Mouse (Mus musculus) MEL (cell line): ENCODE measurements at regions not wholly inside any gene's neighbourhood (a gene's known extent, or its start where the extent isn't known, plus 50 kb on each side); places are given as distances from the start of the nearest gene placed in this dataset.
"Not testable (repeated sequence)": the region's sequence is repeated elsewhere in the genome, so short reads cannot be mapped to it uniquely, and the experiment has no call there.

Experiments
- DNase-seq: peaks from one replicate; pipeline ENCODE4 v3.0.0; 2011; ENCODE audit warnings: low read depth, low spot score
- H3K27ac ChIP-seq: 2 replicates; pipeline ENCODE4 v1.5.1; 2012; ENCODE audit warnings: low read depth, mild to moderate bottlenecking, control low read depth, low read length, moderate library complexity; ENCODE audit not compliant: control insufficient read depth
- H3K27me3 ChIP-seq, 2 experiments: fragments of 150-350 bp in 1 of 2; sonication (generic) in 1 of 2; 2 replicates each; pipeline ENCODE4 v1.6.1; 2012; ENCODE audit warnings: low read length in 2 of 2, mild to moderate bottlenecking in 2 of 2, improper control_type of control experiment in 1 of 2, moderate library complexity in 1 of 2; ENCODE audit not compliant: insufficient read depth in 2 of 2, control insufficient read depth in 1 of 2
- H3K36me3 ChIP-seq, 2 experiments: 2 replicates each; pipeline ENCODE4 v1.6.1; 2012 to 2014; ENCODE audit warnings: low read length in 2 of 2, improper control_type of control experiment in 1 of 2, inconsistent platforms in 1 of 2, mild to moderate bottlenecking in 1 of 2; ENCODE audit not compliant: insufficient read depth in 2 of 2, control insufficient read depth in 1 of 2
- H3K4me1 ChIP-seq, 2 experiments: fragments of 150-350 bp in 1 of 2; sonication (generic) in 1 of 2; 2 replicates each; pipeline ENCODE4 v1.6.1; 2012; ENCODE audit warnings: low read length in 2 of 2, improper control_type of control experiment in 1 of 2, mild to moderate bottlenecking in 1 of 2; ENCODE audit not compliant: insufficient read depth in 2 of 2, control insufficient read depth in 1 of 2
- H3K4me3 ChIP-seq, 2 experiments: fragments of 150-350 bp in 1 of 2; sonication (generic) in 1 of 2; 2 replicates each; pipeline ENCODE4 v1.5.1; 2012; ENCODE audit warnings: low read depth in 2 of 2, low read length in 2 of 2, mild to moderate bottlenecking in 2 of 2, moderate library complexity in 2 of 2, control low read depth in 1 of 2, improper control_type of control experiment in 1 of 2; ENCODE audit not compliant: control insufficient read depth in 1 of 2, insufficient read depth in 1 of 2
- H3K79me2 ChIP-seq: 2 replicates; pipeline ENCODE4 v1.6.1; 2012; ENCODE audit warnings: mild to moderate bottlenecking, low read length, moderate library complexity; ENCODE audit not compliant: control insufficient read depth, poor library complexity, insufficient read depth
- H3K9ac ChIP-seq: 2 replicates; pipeline ENCODE4 v1.6.1; 2012; ENCODE audit warnings: low read depth, mild to moderate bottlenecking, control low read depth, low read length, moderate library complexity; ENCODE audit not compliant: control insufficient read depth, poor library complexity, severe bottlenecking
- H3K9me3 ChIP-seq: fragments of 150-350 bp; sonication (generic); replicated peaks from 2 replicates; pipeline ENCODE4 v1.6.1; 2012; ENCODE audit warnings: mild to moderate bottlenecking, low read length, improper control_type of control experiment, moderate library complexity; ENCODE audit not compliant: insufficient read depth
- GATA1 ChIP-seq: IDR thresholded peaks from 2 replicates; pipeline ENCODE4 v1.6.1; 2011; ENCODE audit warnings: low read depth, low read length, improper control_type of control experiment
- JUND ChIP-seq: IDR thresholded peaks from 2 replicates; pipeline ENCODE4 v1.6.1; 2011; ENCODE audit warnings: low read depth, mild to moderate bottlenecking, improper control_type of control experiment, low read length
- MXI1 ChIP-seq: IDR thresholded peaks from 2 replicates; pipeline ENCODE4 v1.6.1; 2011; ENCODE audit warnings: mild to moderate bottlenecking, low read depth, low read length, improper control_type of control experiment
- NELFE ChIP-seq: IDR thresholded peaks from 2 replicates; pipeline ENCODE4 v1.6.1; 2011; ENCODE audit warnings: low read depth, low read length, improper control_type of control experiment
- NRF1 ChIP-seq: IDR thresholded peaks from 2 replicates; pipeline ENCODE4 v1.6.1; 2014; ENCODE audit warnings: low read depth, mild to moderate bottlenecking, inconsistent platforms, low read length, improper control_type of control experiment, moderate library complexity; ENCODE audit not compliant: poor library complexity, insufficient read depth, severe bottlenecking
- POLR2A ChIP-seq, 2 experiments: IDR thresholded peaks; 2 replicates each; pipeline ENCODE4 v1.6.1; 2011 to 2012; ENCODE audit warnings: low read length in 2 of 2, mild to moderate bottlenecking in 2 of 2, control low read depth in 1 of 2, improper control_type of control experiment in 1 of 2, low read depth in 1 of 2, moderate library complexity in 1 of 2; ENCODE audit not compliant: control insufficient read depth in 1 of 2, insufficient read depth in 1 of 2, poor library complexity in 1 of 2
- POLR2AphosphoS5 ChIP-seq: IDR thresholded peaks from 2 replicates; pipeline ENCODE4 v1.6.1; 2012; ENCODE audit warnings: low read depth, borderline replicate concordance, mild to moderate bottlenecking, inconsistent platforms, low read length, moderate library complexity, mixed read lengths
- TAL1 ChIP-seq: IDR thresholded peaks from 2 replicates; pipeline ENCODE4 v1.6.1; 2012; ENCODE audit warnings: mild to moderate bottlenecking, inconsistent platforms, low read length, moderate library complexity, mixed read lengths
- TBP ChIP-seq: IDR thresholded peaks from 2 replicates; pipeline ENCODE4 v1.8.0; 2011; ENCODE audit warnings: low read depth, low read length, improper control_type of control experiment
- TCF12 ChIP-seq: IDR thresholded peaks from 2 replicates; pipeline ENCODE4 v1.6.1; 2014; ENCODE audit warnings: low read depth, mild to moderate bottlenecking, inconsistent platforms, low read length, improper control_type of control experiment, moderate library complexity
- UBTF ChIP-seq: IDR thresholded peaks from 2 replicates; pipeline ENCODE4 v1.6.1; 2012; ENCODE audit warnings: low read depth, mild to moderate bottlenecking, inconsistent platforms, low read length, improper control_type of control experiment, moderate library complexity, borderline replicate concordance; ENCODE audit not compliant: insufficient read depth
- USF2 ChIP-seq, 2 experiments: IDR thresholded peaks; 2 replicates each; pipeline ENCODE4 v1.6.1; 2011 to 2012; ENCODE audit warnings: improper control_type of control experiment in 2 of 2, low read length in 2 of 2, borderline replicate concordance in 1 of 2, inconsistent platforms in 1 of 2, low read depth in 1 of 2, mild to moderate bottlenecking in 1 of 2; ENCODE audit not compliant: insufficient read depth in 1 of 2
- ZNF384 ChIP-seq: IDR thresholded peaks from 2 replicates; pipeline ENCODE4 v1.6.1; 2012; ENCODE audit warnings: low read depth, mild to moderate bottlenecking, inconsistent platforms, low read length, improper control_type of control experiment

DNA sequence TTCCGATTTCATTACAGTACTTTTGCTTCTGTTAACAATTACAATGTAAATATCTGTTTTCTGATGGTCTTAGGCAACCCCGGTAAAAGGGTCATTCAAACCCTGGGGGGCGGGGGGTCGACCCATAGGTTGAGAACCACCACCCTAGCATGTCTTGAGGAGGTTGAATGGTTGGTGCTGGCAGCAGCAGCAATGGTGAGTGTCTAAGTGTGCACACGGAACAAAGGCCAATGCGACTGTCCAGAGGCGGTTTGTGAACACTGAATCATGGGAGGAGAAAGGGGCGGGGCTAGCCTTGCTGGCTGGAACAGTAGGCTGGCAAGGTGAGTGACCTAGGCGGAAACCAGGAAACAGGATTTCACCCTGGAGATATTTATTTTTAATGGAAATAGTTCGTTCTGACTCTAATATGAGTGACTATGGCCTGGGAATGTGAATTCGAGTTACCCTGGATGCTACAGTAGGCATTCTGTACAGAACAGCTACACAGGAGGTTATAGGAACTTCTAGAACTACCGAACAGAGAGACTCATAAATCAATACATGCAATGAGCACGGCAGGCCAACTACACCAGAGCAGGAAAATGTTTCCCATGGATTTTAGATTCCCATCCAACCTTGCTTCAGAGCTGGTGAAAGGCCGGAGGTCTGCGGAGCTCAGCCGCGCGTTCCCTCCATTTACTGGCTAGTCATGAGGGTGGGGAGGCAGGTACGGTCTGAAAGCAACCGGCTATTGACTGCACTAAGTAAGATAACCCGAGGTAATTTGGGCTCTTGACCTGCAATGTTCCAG is 181.0 kb downstream of the Katnal1 start:
- TF ChIP-seq NELFE = no peak
- no peak for TF ChIP-seq TCF12
- Histone ChIP-seq H3K9ac (no peak overlapping the region), H3K9me3 (no peaks in the 10 kb centered on the region), H3K4me3 (no peak overlapping the region), H3K27ac (no peak overlapping the region), H3K4me1 (no peaks in the 10 kb centered on the region), H3K79me2 (no peaks in the 10 kb centered on the region), H3K36me3 (no peaks in the 10 kb centered on the region), H3K27me3 (no peaks in the 10 kb centered on the region)
- no peak for DNase-seq

DNA sequence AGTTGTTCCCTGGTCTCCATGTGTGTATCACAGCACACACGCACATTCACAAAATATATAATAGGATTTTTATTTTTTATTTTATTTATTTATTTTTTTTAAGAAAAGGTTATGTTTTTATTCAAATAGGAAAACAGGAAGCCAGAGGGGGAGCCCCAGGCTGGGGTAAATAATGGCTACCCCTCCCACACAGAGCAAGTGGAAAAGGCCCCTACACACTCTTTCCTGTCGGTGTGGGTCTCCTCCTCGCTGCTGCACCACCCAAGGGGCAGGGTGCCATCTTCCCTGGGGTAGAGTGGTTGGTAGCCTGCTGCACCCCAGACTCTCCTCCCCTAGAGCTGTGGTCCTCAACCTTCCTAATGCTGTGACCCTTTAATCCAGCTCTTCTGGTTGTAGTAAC is 181.6 kb downstream of the Katnal1 start:
- Histone ChIP-seq H3K27me3 (no peaks in the 10 kb centered on the region), H3K79me2 (no peaks in the 10 kb centered on the region), H3K4me3 (no peak overlapping the region), H3K36me3 (no peaks in the 10 kb centered on the region), H3K9ac (no peak overlapping the region), H3K9me3 (no peaks in the 10 kb centered on the region), H3K4me1 (no peaks in the 10 kb centered on the region), H3K27ac (no peak overlapping the region)
- no peak for DNase-seq
- TF ChIP-seq GATA1 = no peak
- TF ChIP-seq NRF1 = no peak
- no peak for TF ChIP-seq TAL1

DNA sequence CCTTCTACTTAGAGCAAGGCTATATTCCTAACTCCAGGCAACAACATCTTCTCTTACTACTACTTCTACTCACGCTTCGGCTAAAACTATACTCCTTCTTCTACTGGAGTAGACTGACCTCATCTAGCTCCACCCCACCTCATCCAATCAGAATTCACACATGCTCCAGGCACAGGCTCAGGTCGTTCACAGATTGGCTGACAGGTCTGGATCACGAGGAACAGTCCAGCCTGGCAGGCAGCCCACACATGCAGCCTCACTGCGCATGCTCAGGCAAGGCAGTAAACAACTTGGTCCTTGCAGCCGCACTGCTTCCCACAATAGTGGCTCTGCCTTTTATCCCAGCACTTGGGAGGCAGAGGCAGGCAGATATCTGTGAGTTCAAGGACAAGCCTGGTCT is 182.4 kb downstream of the Katnal1 start:
- H3K9me3 ChIP-seq, H3K4me1 ChIP-seq, H3K36me3 ChIP-seq, H3K9ac ChIP-seq, H3K79me2 ChIP-seq, H3K27ac ChIP-seq, H3K4me3 ChIP-seq, H3K27me3 ChIP-seq: not testable (repeated sequence)
- peak; percentile 23 for DNase-seq
- peak; percentile 61 for TF ChIP-seq NRF1

DNA sequence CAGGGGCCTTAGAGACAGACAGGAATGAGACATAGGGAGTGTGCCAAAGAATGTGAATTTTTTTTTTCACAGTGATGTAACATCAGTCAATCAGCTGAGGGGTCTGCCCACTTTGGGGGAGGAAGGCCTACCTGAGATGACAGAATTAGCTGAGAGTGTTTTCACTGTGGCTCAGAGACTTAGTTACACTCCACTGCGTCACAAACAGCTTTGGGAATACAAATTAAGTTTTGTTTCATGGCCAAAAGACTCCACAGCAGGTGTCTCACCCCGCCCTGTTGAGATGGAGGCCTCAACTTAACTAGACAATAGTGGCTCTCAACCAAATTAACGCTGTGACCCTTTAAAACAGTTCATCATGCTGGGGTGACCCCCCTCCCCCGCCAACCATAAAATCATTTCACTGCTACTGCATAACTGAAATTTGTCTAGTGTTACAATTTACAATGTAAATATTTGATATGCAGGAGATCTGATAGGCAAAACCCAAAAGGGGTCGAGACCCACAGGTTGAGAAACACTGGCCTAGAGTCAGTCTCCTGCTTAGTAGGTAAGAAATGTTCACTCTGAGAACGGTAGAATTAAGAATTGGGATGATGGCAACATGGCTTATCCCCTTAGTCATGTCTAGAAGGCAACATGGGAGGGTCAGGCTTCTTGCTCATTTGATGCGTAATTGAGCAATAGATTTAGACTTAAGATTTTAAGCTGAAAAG is 184.3 kb downstream of the Katnal1 start:
- peaks cover 0 to 3% of the 10 kb centered on the region in 2 experiments; a peak in 2 of 4 replicates for H3K36me3 ChIP-seq
- H3K9ac ChIP-seq = no peak overlapping the region
- H3K4me3 ChIP-seq = no peak overlapping the region
- TF ChIP-seq TBP (no peak), USF2 (IDR thresholded peaks at IDR 0.05; ENCODE audit: borderline replicate concordance in 1 of 2, insufficient read depth in 1 of 2, low read depth in 1 of 2, low read length in 2 of 2) (no peak), POLR2AphosphoS5 (no peak), POLR2A (IDR thresholded peaks at IDR 0.05; ENCODE audit: control insufficient read depth in 1 of 2, insufficient read depth in 1 of 2, low read depth in 1 of 2, low read length in 2 of 2, poor library complexity in 1 of 2) (no peak), MXI1 (no peak), UBTF (no peak), JUND (no peak), ZNF384 (no peak)
- no peaks in the 10 kb centered on the region for H3K27me3 ChIP-seq
- H3K79me2 ChIP-seq = no peaks in the 10 kb centered on the region; the same call in 1 of the 2 replicates
- H3K4me1 ChIP-seq = peaks cover 0 to 5% of the 10 kb centered on the region in 2 experiments; a peak in 1 of 4 replicates
- H3K9me3 ChIP-seq = no peaks in the 10 kb centered on the region
- H3K27ac ChIP-seq = no peak overlapping the region
- DNase-seq = no peak
